Mouse (Mus musculus) liver, embryonic 16.5 days (tissue): ENCODE results near the gene Grid2. TPM values are rescaled to one million over a fixed set of nuclear protein-coding genes. Genes with fewer than 3 reads are reported as not detected.

Source experiments
- ATAC-seq: fragments of 200-750 bp; cut with Nextera tagmentation; 2 replicates; pipeline ENCODE4 v1.8.0; 2017; ENCODE audit warnings: low read depth, mild to moderate bottlenecking, moderate number of reproducible peaks, moderate library complexity
- H3K27ac ChIP-seq: fragments of 300-500 bp; sonication (generic); 2 replicates; pipeline ENCODE4 v1.5.1; 2014; ENCODE audit warnings: mild to moderate bottlenecking, low read length
- H3K27me3 ChIP-seq: fragments of 300-500 bp; sonication (generic); 2 replicates; pipeline ENCODE4 v1.6.1; 2014; ENCODE audit warnings: low read depth, low read length, mixed read lengths; ENCODE audit not compliant: control insufficient read depth, insufficient read depth
- H3K36me3 ChIP-seq: fragments of 300-500 bp; sonication (generic); 2 replicates; pipeline ENCODE4 v1.6.1; 2014; ENCODE audit warnings: mild to moderate bottlenecking; ENCODE audit not compliant: control insufficient read depth, insufficient read depth
- H3K4me1 ChIP-seq: fragments of 300-500 bp; sonication (generic); 2 replicates; pipeline ENCODE4 v1.6.1; 2014; ENCODE audit warnings: low read depth, low read length, mixed read lengths; ENCODE audit not compliant: control insufficient read depth
- H3K4me2 ChIP-seq: fragments of 300-500 bp; sonication (generic); 2 replicates; pipeline ENCODE4 v1.6.1; 2014; ENCODE audit warnings: low read depth, low read length, mixed read lengths
- H3K4me3 ChIP-seq: fragments of 300-500 bp; sonication (generic); 2 replicates; pipeline ENCODE4 v1.5.1; 2014; ENCODE audit warnings: low read depth, mild to moderate bottlenecking, low read length
- H3K9ac ChIP-seq: fragments of 300-500 bp; sonication (generic); 2 replicates; pipeline ENCODE4 v1.6.1; 2014; ENCODE audit warnings: low read depth, low read length
- H3K9me3 ChIP-seq: fragments of 300-500 bp; sonication (generic); replicated peaks from 2 replicates; pipeline ENCODE4 v1.6.1; 2016; ENCODE audit warnings: low read length; ENCODE audit not compliant: control insufficient read depth
- WGBS: fragments of 180-500 bp; shearing (Covaris S2); extraction: QIAGEN DNeasy Blood & Tissue Kit; methylation state at CpG from one replicate; pipeline ENCODE4 v1.1.7; 2014; ENCODE audit not compliant: insufficient replicate concordance; 5-methylcytosine and 5-hydroxymethylcytosine counted together
- polyA plus RNA-seq: library from polyadenylated mRNA; unstranded; fragments of >200 nt; fragmentation: Nextera tagmentation; extraction: Ambion mirVana; gene quantifications from 2 replicates; pipeline ENCODE4 v1.2.1, GENCODE M21; 2015

The Grid2 gene
- polyA plus RNA-seq, 1 experiment from 2014 or later = not detected

DNA sequence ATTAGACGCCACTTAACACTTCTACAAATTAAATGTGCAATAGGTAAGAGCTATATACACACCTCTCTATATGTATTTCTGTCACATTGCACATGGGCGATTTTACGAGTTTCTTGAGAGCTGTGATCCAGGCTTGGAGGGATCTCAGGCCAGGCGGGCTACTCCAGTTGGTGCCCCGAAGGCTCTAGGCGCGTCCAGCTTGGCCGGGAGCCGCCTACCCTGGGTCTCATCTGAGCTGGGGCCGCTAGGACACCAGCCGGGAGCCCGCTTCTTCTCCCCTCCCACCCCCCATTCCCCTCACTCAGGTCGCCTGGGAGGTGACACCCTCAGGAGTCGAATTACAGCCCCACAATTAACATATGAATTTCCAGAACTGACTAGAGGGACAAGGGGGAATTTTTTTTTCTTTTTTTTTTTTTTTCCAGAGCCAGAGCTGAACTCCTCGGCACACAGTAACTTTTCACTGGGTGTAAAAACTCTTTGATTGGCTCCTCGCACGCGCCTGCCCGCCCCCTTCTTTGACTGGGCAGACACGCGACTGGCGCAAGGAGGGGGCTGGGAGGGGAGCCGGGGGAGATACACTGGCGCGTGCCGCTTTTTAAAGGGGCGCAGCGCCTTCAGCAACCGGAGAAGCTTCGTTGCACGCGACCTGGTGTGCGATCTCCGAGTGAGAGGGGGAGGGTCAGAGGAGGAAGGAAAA, 1473.0 kb downstream of the Grid2 start, which contains the start of gene Atoh1:
Gene Atoh1, plus strand, starts transcription at position 627 of the 700 bp plus-strand sequence.
- WGBS = 0% methylated on average over 34 of the region's 34 CpGs
- peak within 1 kb of the TSS; percentile 45 for H3K4me2 ChIP-seq
- H3K27me3 ChIP-seq = peaks cover 58% of the 10 kb centered on the region
- H3K9ac ChIP-seq = no peak within 1 kb of the TSS
- peak within 1 kb of the TSS; percentile 35 for H3K4me3 ChIP-seq
- H3K27ac ChIP-seq = no peak within 1 kb of the TSS
- H3K36me3 ChIP-seq = no peaks in the 10 kb centered on the region
- no peaks in the 10 kb centered on the region for H3K9me3 ChIP-seq
- H3K4me1 ChIP-seq = no peaks in the 10 kb centered on the region
- ATAC-seq = no peak

DNA sequence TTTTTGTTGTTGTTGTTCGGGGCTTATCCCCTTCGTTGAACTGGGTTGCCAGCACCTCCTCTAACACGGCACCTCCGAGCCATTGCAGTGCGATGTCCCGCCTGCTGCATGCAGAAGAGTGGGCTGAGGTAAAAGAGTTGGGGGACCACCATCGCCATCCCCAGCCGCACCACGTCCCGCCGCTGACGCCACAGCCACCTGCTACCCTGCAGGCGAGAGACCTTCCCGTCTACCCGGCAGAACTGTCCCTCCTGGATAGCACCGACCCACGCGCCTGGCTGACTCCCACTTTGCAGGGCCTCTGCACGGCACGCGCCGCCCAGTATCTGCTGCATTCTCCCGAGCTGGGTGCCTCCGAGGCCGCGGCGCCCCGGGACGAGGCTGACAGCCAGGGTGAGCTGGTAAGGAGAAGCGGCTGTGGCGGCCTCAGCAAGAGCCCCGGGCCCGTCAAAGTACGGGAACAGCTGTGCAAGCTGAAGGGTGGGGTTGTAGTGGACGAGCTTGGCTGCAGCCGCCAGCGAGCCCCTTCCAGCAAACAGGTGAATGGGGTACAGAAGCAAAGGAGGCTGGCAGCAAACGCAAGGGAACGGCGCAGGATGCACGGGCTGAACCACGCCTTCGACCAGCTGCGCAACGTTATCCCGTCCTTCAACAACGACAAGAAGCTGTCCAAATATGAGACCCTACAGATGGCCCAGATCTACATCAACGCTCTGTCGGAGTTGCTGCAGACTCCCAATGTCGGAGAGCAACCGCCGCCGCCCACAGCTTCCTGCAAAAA, 1473.7 kb downstream of the Grid2 start:
- no peak overlapping the region for H3K9ac ChIP-seq
- 1% methylated on average over 53 of the region's 53 CpGs for WGBS
- H3K27ac ChIP-seq = no peak overlapping the region
- H3K9me3 ChIP-seq = no peaks in the 10 kb centered on the region
- H3K36me3 ChIP-seq = no peaks in the 10 kb centered on the region
- no peaks in the 10 kb centered on the region for H3K4me1 ChIP-seq
- H3K27me3 ChIP-seq = peaks cover 66% of the 10 kb centered on the region
- ATAC-seq = no peak
- H3K4me2 ChIP-seq = peak overlapping the region; percentile 45
- H3K4me3 ChIP-seq = peak overlapping the region; percentile 35

DNA sequence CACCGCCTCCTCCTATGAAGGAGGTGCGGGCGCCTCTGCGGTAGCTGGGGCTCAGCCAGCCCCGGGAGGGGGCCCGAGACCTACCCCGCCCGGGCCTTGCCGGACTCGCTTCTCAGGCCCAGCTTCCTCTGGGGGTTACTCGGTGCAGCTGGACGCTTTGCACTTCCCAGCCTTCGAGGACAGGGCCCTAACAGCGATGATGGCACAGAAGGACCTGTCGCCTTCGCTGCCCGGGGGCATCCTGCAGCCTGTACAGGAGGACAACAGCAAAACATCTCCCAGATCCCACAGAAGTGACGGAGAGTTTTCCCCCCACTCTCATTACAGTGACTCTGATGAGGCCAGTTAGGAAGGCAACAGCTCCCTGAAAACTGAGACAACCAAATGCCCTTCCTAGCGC, 1474.4 kb downstream of the Grid2 start:
- Histone ChIP-seq H3K36me3 (no peaks in the 10 kb centered on the region), H3K9me3 (no peaks in the 10 kb centered on the region), H3K27me3 (peaks cover 72% of the 10 kb centered on the region), H3K9ac (no peak overlapping the region), H3K27ac (no peak overlapping the region), H3K4me3 (no peak overlapping the region), H3K4me2 (no peak overlapping the region), H3K4me1 (no peaks in the 10 kb centered on the region)
- 1% methylated on average over 19 of the region's 19 CpGs for WGBS
- ATAC-seq = no peak

DNA sequence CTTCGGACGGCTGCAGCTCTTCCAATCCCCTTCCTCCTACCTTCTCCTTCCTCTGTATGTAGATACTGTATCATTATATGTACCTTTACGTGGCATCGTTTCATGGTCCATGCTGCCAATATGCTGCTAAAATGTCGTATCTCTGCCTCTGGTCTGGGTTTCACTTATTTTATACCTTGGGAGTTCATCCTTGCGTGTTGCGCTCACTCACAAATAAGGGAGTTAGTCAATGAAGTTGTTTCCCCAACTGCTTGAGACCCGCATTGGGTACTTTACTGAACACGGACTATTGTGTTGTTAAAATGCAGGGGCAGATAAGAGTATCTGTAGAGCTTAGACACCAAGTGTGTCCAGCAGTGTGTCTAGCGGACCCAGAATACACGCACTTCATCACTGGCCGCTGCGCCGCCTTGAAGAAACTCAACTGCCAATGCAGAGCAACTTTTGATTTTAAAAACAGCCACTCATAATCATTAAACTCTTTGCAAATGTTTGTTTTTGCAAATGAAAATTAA, 1474.9 kb downstream of the Grid2 start:
- Histone ChIP-seq H3K4me1 (no peaks in the 10 kb centered on the region), H3K4me3 (no peak overlapping the region), H3K9me3 (no peaks in the 10 kb centered on the region), H3K27ac (no peak overlapping the region), H3K27me3 (peaks cover 78% of the 10 kb centered on the region), H3K36me3 (no peaks in the 10 kb centered on the region), H3K4me2 (no peak overlapping the region), H3K9ac (no peak overlapping the region)
- ATAC-seq = no peak
- WGBS = 5% methylated on average over 14 of the region's 14 CpGs

DNA sequence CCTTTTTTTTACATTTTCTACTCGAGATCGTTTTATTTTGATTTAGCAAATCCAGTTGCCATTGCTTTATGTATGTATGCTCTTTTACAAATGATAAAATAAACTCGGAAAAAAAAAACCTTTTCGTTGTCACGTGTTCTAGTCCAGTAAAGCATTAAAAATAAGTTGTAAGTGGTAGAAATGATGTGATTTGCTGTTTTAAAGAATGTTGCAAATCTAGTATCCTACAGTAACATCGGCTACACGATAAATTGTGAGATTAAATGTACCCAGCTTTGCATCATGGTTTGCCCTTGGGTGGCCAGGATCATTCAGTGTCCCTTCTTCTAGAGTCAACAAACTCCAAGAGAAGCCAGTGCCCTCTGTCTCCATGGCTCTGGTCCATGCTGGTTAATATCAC, 1475.5 kb downstream of the Grid2 start:
- H3K9me3 ChIP-seq = no peaks in the 10 kb centered on the region
- ATAC-seq = no peak
- H3K27me3 ChIP-seq = peaks cover 81% of the 10 kb centered on the region
- 5% methylated on average over 7 of the region's 7 CpGs for WGBS
- H3K9ac ChIP-seq = no peak overlapping the region
- no peaks in the 10 kb centered on the region for H3K4me1 ChIP-seq
- H3K36me3 ChIP-seq = no peaks in the 10 kb centered on the region
- no peak overlapping the region for H3K4me3 ChIP-seq
- no peak overlapping the region for H3K27ac ChIP-seq
- H3K4me2 ChIP-seq = no peak overlapping the region

DNA sequence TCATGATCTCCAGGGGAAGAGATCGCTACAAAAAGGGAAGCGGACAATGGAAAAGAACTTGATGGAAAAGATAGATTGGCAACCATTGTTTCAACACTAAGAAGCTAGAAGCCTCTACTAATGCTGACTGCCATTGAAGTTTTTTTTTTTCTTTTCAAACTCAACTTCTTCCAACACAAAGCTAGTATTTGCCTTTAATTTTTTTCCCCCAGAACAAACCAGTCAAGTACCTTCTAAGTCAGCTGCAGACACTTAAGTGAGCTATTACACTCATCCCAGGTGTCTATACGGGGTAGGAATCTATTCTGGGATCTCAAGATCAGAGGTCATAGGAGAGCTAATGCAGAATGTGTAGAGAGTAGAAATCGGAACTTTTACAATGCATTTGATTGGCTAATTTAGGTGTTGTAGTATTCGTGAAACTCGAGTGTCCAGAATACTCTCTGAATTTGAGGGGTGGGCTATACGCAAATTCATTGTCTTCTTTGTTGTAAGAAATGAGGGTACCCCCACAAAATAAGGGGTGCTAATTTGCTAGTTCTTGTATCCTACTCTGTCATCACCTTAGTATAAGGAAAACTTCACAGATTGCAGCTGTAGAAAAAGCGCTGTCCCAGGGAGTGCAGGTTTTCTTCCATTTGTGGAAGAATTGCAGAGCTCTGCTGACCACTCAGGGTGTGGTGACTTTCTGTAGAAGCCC, 1476.1 kb downstream of the Grid2 start:
- H3K27ac ChIP-seq = no peak overlapping the region
- WGBS = 5% methylated on average over 8 of the region's 8 CpGs
- no peaks in the 10 kb centered on the region for H3K9me3 ChIP-seq
- H3K4me2 ChIP-seq = no peak overlapping the region
- H3K9ac ChIP-seq = no peak overlapping the region
- no peak for ATAC-seq
- no peaks in the 10 kb centered on the region for H3K4me1 ChIP-seq
- no peaks in the 10 kb centered on the region for H3K36me3 ChIP-seq
- no peak overlapping the region for H3K4me3 ChIP-seq
- peaks cover 82% of the 10 kb centered on the region for H3K27me3 ChIP-seq

DNA sequence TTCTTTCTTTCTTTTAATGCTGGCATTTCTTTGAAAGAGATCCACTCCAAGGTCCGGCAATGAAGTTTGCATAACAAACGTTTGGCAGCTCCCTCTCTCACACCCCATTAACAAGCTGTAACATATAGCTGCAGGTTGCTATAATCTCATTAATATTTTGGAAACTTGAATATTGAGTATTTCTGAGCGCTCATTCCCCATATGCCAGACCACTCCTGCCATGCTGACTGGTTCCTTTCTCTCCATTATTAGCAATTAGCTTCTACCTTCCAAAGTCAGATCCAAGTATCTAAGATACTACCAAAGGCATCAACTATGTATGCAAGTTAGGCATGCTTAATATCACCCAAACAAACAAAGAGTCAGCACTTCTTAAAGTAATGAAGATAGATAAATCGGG, 1477.6 kb downstream of the Grid2 start:
- Histone ChIP-seq H3K4me2 (no peak overlapping the region), H3K36me3 (no peaks in the 10 kb centered on the region), H3K4me3 (no peak overlapping the region), H3K27ac (no peak overlapping the region), H3K9ac (no peak overlapping the region), H3K27me3 (peaks cover 71% of the 10 kb centered on the region), H3K4me1 (no peaks in the 10 kb centered on the region), H3K9me3 (no peaks in the 10 kb centered on the region)
- no peak for ATAC-seq
- 5% methylated on average over 4 of the region's 4 CpGs for WGBS

DNA sequence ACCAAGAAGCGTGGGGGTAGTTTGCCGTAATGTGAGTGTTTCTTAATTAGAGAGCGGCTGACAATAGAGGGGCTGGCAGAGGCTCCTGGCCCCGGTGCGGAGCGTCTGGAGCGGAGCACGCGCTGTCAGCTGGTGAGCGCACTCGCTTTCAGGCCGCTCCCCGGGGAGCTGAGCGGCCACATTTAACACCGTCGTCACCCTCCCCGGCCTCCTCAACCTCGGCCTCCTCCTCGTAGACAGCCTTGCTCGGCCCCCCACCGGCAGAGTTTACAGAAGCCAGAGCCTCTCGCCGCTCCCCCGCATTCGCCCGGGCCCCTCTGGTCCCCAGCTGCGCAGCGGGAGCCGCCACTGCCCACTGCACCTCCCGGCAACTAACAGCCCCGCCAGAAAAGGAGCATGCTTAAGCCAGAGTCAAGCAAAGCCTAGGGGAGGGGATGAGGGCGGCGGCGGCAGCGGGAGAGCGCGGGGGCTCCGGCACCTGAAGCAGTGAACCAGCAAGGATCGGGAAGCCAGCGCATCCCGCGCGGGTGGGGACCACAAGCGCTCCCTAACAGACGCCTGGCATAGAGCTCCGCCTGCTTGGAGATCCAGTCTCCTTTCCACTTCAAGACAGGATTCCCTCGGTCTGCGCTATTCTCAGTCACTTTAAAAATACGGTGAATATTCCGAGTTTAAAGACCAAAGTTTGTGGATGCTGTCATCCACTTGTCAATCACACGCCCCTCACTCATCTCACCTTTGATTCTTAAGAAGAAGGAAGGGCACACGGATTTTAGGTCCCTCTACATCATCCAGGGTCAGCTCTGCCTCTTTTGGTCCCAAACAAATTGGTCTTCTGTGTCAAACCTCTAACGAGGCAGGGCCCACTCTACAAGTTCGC, 1479.0 kb downstream of the Grid2 start:
- Histone ChIP-seq H3K27me3 (peaks cover 57% of the 10 kb centered on the region), H3K9ac (no peak overlapping the region), H3K27ac (no peak overlapping the region), H3K4me3 (no peak overlapping the region), H3K36me3 (no peaks in the 10 kb centered on the region), H3K4me2 (0 out of 2 replicates have a peak overlapping the region, but pooled peaks have one; percentile 1), H3K9me3 (no peaks in the 10 kb centered on the region), H3K4me1 (no peaks in the 10 kb centered on the region)
- no peak for ATAC-seq
- WGBS = 2% methylated on average over 45 of the region's 54 CpGs
